Mouse (Mus musculus) telencephalon, adult 2 months (tissue): ENCODE measurements around the gene Rrn3.

ENCODE experiments used
- DNase-seq: peaks from one replicate; pipeline ENCODE4 v3.0.0-alpha.2; 2011; ENCODE audit warnings: low read depth, low spot score

The Rrn3 gene

DNA sequence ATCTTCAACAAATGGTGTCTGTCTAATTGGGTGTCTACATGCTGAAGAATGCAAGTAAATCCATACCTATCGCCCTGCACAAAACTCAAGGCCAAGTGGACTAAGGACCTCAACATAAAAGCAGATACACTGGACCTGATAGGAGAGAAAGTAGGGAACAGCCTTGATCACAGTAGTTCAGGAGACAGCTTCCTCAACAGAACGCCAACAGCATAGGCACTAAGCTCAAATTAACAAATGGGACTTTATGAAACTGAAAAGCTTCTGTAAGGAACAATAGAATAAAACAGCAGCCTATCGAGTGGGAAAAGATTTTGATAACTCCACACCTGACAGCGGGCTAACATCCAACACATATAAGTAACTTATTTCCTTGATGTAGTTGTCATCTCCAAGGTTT, 70.9 kb downstream of the Rrn3 start:
- DNase-seq: no peak

DNA sequence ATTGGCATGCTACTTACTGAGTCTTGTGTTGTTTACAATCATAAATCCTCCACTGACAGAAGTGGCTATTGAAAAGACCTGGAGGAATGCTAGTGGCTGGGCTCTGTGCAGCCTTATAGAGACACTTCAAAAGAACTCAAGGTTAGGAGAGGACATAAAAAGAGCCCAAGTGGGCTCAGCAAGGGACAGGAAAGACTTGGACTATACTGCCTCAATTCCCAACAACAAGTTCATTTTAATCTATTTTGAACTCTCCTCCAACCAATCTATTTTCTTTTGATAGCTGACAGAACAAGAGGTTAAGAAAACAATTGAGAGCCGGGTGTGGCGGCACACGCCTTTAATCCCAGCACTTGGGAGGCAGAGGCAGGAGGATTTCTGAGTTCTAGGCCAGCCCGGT, 73.4 kb downstream of the Rrn3 start:
- no peak for DNase-seq
